Comparison of ENCODE assay signal across 32 mouse cellular contexts in the genomic region with DNA sequence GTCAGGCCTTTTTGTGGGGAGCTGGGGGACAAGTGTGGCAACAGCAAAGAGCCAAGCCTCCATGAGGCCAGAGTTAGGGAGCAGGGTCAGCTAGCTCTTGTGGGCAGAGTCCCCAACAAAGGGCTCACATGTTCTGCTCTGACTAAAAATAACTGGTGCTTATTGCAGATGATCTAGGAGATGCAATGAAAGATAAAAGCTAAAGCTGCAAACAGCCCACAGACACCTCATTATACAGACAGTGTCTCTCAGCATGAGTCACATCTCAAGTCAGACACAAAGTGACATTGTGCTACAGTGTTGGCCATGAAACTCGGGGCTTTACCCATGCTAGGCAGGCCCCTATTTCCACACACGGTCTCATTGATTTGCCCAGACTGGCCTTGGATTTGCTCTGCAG.
DNase-seq lines count a peak whose midpoint lies in the region; ATAC-seq and TF ChIP-seq lines count a peak whose summit lies in the region.
"Had no signal": no experiment of that assay in that cellular context is flagged by ENCODE, and none has a peak within 500 bp of the region (broad histone marks: within the 10 kb centered on the region; RNA-seq: fewer than 3 reads in every experiment).

No protein-coding gene starts in this region.

- no peak for TF ChIP-seq EP300 in CH12.LX (IDR thresholded peaks at IDR 0.05; ENCODE audit: low read length)

- H3K36me3 ChIP-seq in CH12.LX (replicated peaks in 1 of 2; ENCODE audit: control insufficient read depth in 1 of 2, insufficient read depth in 1 of 2, low read length in 1 of 2): no peaks in the 10 kb centered on the region
- H3K36me3 ChIP-seq in intestine, embryonic 15.5 days: no peaks in the 10 kb centered on the region
- H3K36me3 ChIP-seq: heart, embryonic 13.5 days; limb, embryonic 10.5 days; limb, embryonic 15.5 days; liver, embryonic 13.5 days; midbrain, embryonic 12.5 days; neural tube, embryonic 13.5 days had no signal

- dilution Hi-C loops in CH12.LX (cut with MboI; ENCODE audit: extremely low pct_ligation_motif_present, extremely low pct_unique_long_range_greater_than_20kb, low sequenced_read_pairs): no loop called here

- intact Hi-C loops in left cerebral cortex, adult 2 months (cut with DNase I): loop anchor here (5.0 kb wide), 1 partner anchor 48 kb away; no protein-coding TSS in a partner anchor
- intact Hi-C loops in left cerebral cortex, postnatal 4 days (cut with DNase I): no loop called here

- 60% methylated on average over 2 of the region's 2 CpGs for WGBS in intestine, embryonic 15.5 days

- H3K4me3 ChIP-seq in left cerebral cortex, adult 2 months: no peak overlapping the region
- no peak overlapping the region for H3K4me3 ChIP-seq in CH12.LX (replicated peaks in 1 of 3; ENCODE audit: low read depth in 2 of 3, low read length in 2 of 3, poor library complexity in 1 of 3)
- no peak overlapping the region for H3K4me3 ChIP-seq in intestine, embryonic 15.5 days (replicated peaks)
- H3K4me3 ChIP-seq: heart, embryonic 13.5 days; layer of hippocampus, adult 2 months; limb, embryonic 10.5 days; limb, embryonic 15.5 days; liver, embryonic 13.5 days; midbrain, embryonic 12.5 days; myocyte; neural tube, embryonic 13.5 days had no signal

- DNase-seq in left cerebral cortex, adult 2 months (ENCODE audit: extremely low spot score in 1 of 2, low spot score in 2 of 2): no peak
- no peak for DNase-seq in left cerebral cortex, postnatal 4 days
- DNase-seq in 416B (ENCODE audit: low read depth) (peak; percentile 72), CH12.LX (ENCODE audit: extremely low read depth) (peak; percentile 19)
- DNase-seq in telencephalon, adult 2 months (ENCODE audit: low read depth, low spot score): peak; percentile 43
- no peak for DNase-seq in cerebellum, postnatal 36 days
- DNase-seq: adrenal gland, adult 2 months; adrenal gland, postnatal 36 days; B cell, adult 2 months; cerebellum, adult 8-10 months; cerebellum, postnatal 25 days; gastrocnemius, postnatal 10 days; heart, postnatal 10 days; kidney, adult 2 months; kidney, postnatal 36 days; liver, embryonic 13.5 days; lung, embryonic 14.5 days; lung, postnatal 36 days; spleen, adult 18-20 months; thymus, adult 2 months; thymus, postnatal 36 days had no signal

- H3K27ac ChIP-seq in left cerebral cortex, adult 2 months: 0 out of 2 replicates have a peak overlapping the region, but pooled peaks have one; percentile 5
- H3K27ac ChIP-seq in CH12.LX (ENCODE audit: insufficient read depth, low read depth): no peak overlapping the region
- no peak overlapping the region for H3K27ac ChIP-seq in intestine, embryonic 15.5 days
- H3K27ac ChIP-seq: heart, embryonic 13.5 days; hindbrain, embryonic 14.5 days; layer of hippocampus, adult 2 months; limb, embryonic 15.5 days; liver, embryonic 13.5 days; midbrain, embryonic 12.5 days; neural tube, embryonic 13.5 days; stomach, postnatal 0 days had no signal

- H3K27me3 ChIP-seq in CH12.LX (replicated peaks): peaks cover 36% of the 10 kb centered on the region
- no peaks in the 10 kb centered on the region for H3K27me3 ChIP-seq in intestine, embryonic 15.5 days (replicated peaks)

- H3K4me1 ChIP-seq in CH12.LX (ENCODE audit: control insufficient read depth in 1 of 2, insufficient read depth in 2 of 2): peaks cover 0 to 4% of the 10 kb centered on the region in 2 experiments; a peak in 1 of 4 replicates
- H3K4me1 ChIP-seq in intestine, embryonic 15.5 days (replicated peaks): no peaks in the 10 kb centered on the region
- H3K4me1 ChIP-seq: heart, embryonic 13.5 days; limb, embryonic 15.5 days; midbrain, embryonic 12.5 days; neural tube, embryonic 13.5 days had no signal

- TF ChIP-seq CTCF in left cerebral cortex, adult 2 months (IDR thresholded peaks at IDR 0.05): no peak
- TF ChIP-seq CTCF in CH12.LX (conservative IDR thresholded peaks at IDR 0.05 in 1 of 2, IDR thresholded peaks at IDR 0.05 in 1 of 2; ENCODE audit: low read depth in 2 of 2, low read length in 2 of 2): no peak

- no peak overlapping the region for H3K4me2 ChIP-seq in CH12.LX (ENCODE audit: insufficient read depth, low read depth, poor library complexity, severe bottlenecking)
- no peak overlapping the region for H3K4me2 ChIP-seq in intestine, embryonic 15.5 days (replicated peaks)
- H3K4me2 ChIP-seq: heart, embryonic 13.5 days; hindbrain, embryonic 14.5 days; limb, embryonic 15.5 days; liver, embryonic 13.5 days; lung, embryonic 14.5 days; midbrain, embryonic 12.5 days; neural tube, embryonic 13.5 days had no signal

- no peak for TF ChIP-seq RAD21 in CH12.LX (IDR thresholded peaks at IDR 0.05; ENCODE audit: low read depth, low read length)

- ATAC-seq in intestine, embryonic 15.5 days: no peak
- ATAC-seq: forebrain, embryonic 14.5 days had no signal

- in situ Hi-C loops in CH12.LX (cut with MboI; ENCODE audit: low pct_ligation_motif_present, low pct_unique_long_range_greater_than_20kb, low sequenced_read_pairs): loop anchor here (5.0 kb wide), 1 partner anchor 188 kb away; no protein-coding TSS in a partner anchor

- H3K9me3 ChIP-seq in CH12.LX (replicated peaks; ENCODE audit: low read length): peaks cover 15% of the 10 kb centered on the region
- H3K9me3 ChIP-seq in intestine, embryonic 15.5 days: no peaks in the 10 kb centered on the region
- H3K9me3 ChIP-seq: limb, embryonic 10.5 days; limb, embryonic 15.5 days; liver, embryonic 13.5 days; midbrain, embryonic 12.5 days; neural tube, embryonic 13.5 days had no signal

- no peak overlapping the region for H3K9ac ChIP-seq in CH12.LX (ENCODE audit: insufficient read depth, low read depth)
- H3K9ac ChIP-seq in intestine, embryonic 15.5 days: no peak overlapping the region
- H3K9ac ChIP-seq: heart, embryonic 13.5 days; hindbrain, embryonic 14.5 days; limb, embryonic 15.5 days; liver, embryonic 13.5 days; lung, embryonic 14.5 days; midbrain, embryonic 12.5 days; neural tube, embryonic 13.5 days had no signal

- H3K79me2 ChIP-seq in CH12.LX (replicated peaks; ENCODE audit: control insufficient read depth, extremely low read depth, insufficient read depth, poor library complexity, severe bottlenecking): no peaks in the 10 kb centered on the region

- TF ChIP-seq POLR2A in CH12.LX (IDR thresholded peaks at IDR 0.05; ENCODE audit: low read depth, low read length): no peak

TF ChIP-seq in CH12.LX, 34 proteins besides CTCF, POLR2A, EP300 and RAD21:
- 0 out of 2 replicates have a peak, but pooled peaks have one; percentile 5 for TF ChIP-seq BHLHE40 (IDR thresholded peaks at IDR 0.05; ENCODE audit: low read depth, low read length)
- no peak for TF ChIP-seq MAZ (IDR thresholded peaks at IDR 0.05; ENCODE audit: low read depth, low read length)
- TF ChIP-seq SIN3A (IDR thresholded peaks at IDR 0.05; ENCODE audit: low read length): no peak

Comparison
In these comparisons a context has a peak if more than half of its experiments do, and no peak if none do; other contexts are left out.
1. DNase-seq: peak in 416B (single experiment), CH12.LX (single experiment) and telencephalon, adult 2 months (single experiment); none in left cerebral cortex, adult 2 months (0 of 2), left cerebral cortex, postnatal 4 days (single experiment) and cerebellum, postnatal 36 days (0 of 2).